Mouse (Mus musculus) NIH3T3 (cell line): ENCODE results near the gene Tuba4a.
A peak's percentile ranks its signal among the peaks of the same experiment; 100 is the strongest.

ENCODE experiments used
- DNase-seq: peaks from one replicate; pipeline ENCODE4 v3.0.0-alpha.2; 2012; ENCODE audit warnings: low read depth

The Tuba4a gene

DNA sequence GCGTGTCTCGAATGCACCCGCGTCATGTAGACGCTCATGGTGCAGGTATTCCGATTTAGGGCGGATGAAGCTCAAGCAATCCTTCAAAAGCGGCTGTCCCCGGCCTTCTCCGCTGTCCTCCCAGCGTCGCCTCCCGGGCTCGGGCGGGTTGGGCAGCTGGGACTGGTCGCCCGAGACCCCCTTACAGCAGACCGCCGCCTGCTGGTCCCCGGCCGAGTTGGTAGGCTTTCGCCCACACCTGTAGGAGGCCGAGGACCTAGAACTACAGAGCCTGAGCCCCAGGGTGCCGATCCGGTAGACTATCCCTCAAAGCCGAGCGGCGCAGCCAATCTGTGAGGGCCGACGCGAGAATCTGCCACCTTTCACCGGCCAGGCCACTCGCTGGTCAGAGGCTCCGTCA, at the start of gene Tuba4a:
Gene Tuba4a (minus strand): TSS at position 335 of the 400 bp plus-strand sequence.
- DNase-seq = no peak

DNA sequence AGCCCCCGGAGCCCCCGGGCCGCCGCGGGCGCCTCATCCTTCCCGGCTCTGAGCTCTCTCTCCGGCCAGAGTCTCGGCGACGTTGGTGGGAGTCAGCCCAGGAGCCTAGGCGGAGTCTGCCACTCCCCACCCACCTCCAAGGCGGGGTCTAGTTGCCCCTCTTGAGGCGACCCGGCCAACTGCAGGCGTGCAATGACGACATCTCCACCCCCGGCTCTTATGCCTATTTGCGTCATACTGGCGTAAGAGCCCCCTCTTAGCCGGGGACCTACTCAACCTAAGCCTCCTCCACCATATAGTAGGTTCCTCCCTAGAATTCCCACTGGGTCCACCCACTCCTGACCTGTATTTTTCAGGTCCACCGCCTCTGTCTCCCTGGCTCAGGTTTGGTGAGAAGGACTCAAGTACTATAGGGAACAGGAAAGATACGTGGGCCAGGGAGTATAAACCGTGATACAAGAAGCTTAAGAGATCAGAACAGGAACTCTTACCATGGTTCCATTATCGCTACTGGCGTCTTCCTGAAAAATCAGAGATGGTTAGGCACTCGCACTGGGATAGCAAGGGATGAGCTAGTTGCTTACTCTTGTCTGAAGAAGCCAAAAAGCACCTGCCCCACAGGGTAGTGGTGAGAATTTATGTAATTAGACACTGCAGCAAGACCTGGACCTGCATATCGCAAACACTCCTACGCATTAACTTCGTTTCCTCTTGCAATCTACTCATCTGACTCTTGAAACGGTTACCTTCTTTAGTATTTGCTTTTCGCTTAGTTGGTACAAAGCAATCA, 44.6 kb upstream of the Tuba4a start, which contains the start of gene Ptprn:
Gene Ptprn (minus strand): TSS at position 412 of the 790 bp plus-strand sequence.
- peak; percentile 83 for DNase-seq

DNA sequence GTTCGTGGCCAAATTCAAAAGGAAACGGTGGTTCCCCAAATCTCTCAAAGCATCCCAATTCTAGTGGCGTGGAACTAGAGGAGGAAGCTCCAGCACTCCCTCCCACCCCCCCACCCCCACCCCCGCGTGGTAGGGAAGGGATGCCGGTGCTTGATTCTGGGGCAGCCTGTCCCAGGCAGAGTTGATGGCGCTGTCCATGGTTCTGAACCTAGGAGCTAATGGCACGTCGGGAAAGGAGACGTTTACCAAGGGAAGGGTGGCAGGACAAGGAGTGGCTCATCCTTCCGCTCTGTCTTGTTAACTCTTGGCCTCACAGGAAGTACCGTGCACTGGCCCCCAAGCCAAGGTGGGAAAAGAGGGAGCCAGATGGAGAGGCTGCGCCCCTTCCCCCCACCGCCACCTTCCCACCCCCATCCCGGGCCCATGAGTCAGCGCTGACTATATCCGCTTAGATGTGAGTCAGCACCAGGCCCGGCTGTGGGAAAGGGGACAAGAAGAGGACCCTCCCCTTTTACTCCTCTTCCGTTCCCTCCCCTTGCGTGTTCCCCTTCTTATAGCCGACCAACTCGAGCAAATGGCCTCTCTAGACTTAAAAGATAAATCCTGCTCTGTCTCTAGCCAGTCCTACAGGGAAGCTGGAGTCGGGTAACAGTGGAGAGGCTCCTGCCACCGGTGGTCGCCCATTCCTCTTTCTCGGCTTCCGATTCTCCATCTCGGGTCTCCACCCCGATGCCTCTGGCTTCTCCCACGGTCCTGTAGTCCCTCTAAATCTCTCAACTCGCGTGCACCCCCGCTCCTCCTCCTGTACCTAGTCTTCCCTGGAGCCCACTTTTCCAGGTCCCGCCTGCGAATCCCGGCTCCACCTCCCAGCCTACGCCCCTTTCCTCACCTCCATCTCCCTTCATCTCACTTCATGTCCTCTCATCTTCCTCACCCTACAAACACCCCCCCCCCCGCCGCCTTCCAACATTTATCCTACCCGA, 43.6 kb upstream of the Tuba4a start:
- DNase-seq = peak; percentile 95

DNA sequence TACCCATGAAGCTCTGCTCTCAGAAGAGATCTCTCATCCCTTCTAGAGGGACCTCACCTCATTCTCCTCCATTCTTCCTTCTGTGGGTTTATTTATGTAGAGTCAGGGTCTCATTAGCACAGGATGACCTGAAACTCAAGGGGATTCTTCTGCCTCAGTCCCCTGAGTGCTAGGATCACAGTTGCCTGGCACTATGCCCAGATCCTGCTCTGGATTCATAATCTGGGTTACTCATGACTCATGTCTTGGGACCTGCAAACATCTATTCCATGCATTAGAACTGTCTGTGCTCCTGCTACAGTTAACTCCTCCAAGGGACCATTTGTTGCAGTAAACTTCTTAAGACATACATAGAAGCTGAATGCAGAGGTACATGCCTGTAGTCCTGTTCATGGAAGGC, 41.6 kb upstream of the Tuba4a start:
- DNase-seq = peak; percentile 64

DNA sequence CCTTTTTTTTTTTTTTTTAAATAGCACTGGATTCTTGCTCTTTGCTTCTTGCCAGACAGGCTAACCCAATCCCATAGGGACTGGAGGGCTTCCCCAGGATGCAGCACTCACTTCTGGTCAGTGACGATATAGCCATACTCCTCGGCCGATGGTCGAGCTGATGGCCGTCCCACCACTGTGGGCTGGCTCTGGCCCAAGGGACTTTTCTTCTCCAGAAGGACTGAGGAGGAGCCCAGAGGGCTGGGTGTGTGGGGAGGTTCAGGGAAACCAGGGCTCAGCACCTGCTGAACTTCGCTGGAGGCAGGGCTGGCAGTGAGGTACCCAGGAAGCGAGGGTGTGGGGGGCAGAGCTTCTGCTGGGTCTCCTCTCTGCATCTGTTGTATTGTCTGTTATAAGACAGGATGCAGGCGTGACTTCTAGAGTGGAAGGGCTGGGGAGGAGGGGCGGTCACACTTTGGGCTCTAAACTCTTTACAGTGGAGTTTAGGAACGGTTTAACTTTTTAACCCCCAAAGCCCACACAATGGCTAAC, 35.9 kb upstream of the Tuba4a start:
- DNase-seq = no peak

DNA sequence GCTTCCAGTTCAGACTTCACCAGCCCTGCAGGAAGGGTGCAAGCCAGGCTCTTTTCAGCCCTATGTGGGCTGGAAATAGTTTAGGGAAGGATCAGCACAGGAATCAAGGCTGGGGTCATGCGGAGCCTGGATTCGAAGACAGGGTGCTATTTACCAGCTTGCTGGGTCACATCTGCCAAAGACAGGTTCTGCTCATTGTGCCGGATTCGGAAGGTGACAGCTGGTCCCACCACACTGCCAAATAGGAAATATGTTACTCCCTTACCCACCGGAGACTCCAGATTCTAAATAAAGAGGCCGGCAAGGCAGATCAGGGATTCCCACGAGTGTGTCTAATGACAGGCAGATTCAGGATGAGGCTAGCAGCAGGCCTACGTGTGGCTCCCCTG, 35.0 kb upstream of the Tuba4a start:
- no peak for DNase-seq

DNA sequence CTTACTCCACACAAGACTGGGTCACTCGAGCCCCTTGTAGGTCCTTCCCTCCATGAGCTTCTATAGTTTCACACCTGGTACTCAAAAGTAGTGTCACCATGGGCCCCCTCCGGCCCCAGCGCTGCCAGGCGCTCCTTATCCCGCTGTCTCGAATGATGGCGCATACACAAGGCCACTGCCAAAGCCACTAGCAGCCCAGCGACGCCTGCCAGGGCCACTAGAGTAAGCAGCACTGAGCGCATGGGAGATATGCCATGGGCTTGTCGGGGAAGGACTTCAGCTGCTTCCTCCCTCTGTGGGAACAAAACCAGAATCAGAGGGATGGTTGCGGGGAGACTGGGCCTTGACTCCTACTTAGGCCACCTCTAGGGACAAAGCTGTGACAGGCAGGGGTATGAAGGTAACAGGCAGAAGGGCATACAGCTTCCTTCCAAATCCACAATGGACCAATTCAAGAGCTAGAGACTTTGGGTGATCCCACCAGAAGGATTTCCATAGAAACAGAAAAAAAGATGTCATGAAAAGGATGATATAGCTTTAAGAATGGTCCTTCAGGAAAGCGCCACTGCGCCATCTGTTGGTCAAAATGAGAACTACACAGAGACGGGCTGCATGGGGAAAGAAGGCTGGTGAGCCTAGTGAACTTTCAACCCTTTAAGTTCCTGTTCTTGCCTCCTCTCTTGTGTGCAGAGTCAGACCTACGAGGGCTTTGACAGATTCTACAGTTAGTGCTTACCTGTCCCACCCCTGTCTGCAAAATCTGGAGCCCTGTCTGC, 34.4 kb upstream of the Tuba4a start:
- peak; percentile 93 for DNase-seq

DNA sequence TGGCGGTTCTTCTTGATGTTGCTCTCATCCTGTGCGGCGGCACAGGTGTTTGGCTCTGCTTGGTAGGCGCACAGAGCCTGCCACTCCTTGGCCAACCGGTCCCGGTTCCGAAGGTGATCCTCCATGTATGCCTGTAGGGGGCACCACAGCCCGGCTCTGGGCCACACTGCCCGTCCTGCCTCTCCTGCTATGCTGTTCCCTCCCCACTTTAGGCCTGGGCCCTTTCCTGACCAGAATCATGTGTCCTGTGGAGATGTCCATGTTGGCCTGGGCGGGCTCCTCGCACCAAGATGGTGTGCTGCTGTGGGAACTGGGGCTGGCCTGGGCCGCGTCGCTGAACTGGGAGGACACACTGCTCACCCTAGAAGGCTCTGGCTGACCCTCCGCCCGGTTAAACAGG, 33.4 kb upstream of the Tuba4a start:
- DNase-seq = no peak

DNA sequence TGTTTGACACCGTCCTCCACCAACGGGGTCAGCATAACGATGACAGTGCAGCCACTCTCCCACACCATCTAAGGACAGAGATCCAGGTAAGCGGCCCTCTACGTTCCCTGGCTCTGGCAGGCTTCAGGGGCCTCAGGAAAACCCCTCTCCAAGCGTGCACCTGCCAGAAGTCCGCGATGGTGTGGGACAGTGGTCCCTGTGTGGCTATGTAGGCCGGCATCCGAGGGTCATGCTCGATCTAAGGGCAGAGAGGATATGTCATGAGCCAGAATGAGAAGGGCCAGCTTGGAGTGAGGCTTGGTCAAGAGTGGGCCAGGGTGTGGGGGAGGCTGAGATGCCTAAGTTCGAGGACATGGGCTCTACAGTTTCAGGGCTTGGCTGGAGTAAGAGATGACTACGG, 32.6 kb upstream of the Tuba4a start:
- no peak for DNase-seq

DNA sequence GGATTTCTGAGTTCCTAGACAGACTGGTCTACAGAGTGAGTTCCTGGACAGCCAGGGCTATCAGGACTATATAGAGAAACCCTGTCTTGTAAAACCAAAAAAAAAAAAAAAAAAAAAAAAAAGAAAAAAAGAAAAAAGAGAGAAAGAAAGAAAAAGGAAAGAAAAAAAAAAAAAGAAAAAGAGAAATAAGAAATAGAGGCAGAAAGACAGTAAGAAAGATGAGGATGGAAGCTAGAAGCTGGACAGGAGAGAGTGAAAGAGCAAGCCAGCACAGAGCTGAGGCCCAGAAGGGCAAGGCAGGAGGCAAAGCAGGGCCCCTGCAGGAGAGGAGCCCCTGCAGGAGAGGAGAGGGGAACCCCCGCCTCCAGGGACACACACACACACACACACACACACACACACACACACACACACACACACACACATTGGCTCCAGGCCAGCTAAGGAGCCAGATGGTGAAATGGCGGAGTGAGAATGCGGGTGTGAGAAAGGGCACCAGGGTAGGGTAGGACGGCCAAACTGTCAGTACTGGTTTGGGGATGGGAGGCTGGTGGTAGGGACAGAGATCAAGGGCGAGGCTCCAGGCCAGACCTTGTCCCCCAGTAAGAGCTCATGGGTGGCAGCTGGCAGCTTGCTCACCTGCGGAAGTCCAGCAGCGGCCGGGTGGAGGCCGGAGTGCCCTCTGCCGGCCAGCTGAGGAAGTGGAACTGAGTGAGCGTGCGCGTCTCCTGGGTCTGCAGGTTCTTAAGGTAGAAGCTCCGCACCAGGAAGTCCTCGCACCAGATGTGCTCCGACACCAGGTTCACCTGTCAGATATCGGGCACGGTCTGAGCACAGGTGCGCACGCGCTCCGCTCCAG, 31.7 kb upstream of the Tuba4a start:
- no peak for DNase-seq

DNA sequence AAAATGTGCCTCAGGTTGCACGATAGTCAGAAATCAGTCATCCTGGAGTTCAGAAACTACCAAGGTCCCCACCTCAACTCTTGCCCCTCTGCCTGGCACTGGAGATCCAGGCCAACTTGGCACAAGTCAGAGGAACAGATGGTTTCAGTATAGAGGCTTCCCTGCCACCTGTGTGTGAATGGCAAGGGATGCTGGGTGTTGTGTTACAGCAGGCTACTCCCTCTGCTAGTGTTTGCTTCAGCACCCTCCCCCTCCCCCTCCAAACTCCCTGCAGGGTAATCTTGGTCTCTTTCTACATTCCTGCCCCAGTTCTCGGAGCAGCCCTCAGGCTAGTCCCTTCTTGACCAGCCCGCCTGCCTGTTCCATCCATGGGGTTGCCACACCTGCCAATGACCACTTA, 30.8 kb upstream of the Tuba4a start:
- peak; percentile 48 for DNase-seq

DNA sequence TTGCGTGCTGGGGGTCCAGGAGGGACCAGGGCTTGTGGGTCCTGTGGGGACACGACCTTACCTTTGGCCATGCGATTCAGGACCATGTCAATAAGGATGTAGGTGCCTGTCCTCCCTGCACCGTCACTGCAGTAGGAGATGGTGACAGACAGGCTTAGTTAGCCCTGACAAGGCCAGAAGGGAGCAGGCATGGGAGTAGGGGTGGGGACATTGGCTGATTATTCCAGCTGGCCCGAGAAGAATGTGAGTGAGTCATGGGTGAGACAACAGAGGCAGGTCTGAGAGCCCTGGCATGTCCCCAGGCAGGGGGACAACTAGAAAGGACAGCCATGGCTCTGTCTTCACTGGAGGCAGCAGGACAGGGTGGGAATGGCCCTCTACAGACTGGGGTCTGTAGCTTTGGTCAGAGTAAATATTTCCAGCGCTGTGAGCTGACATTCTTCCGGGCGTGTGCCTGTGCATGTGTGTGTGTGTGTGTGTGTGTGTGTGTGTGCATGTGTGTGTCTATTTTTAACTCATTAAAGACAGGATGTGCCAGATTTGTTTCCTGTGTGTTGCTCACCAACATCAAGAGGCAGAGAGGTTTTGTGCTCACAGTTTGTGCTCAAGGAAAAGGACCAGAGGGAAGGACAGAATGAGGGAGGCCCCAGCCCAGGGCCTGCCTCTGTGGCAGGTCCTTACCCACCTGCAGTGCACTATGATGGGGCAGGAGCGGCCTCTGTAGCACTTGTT, 28.5 kb upstream of the Tuba4a start:
- DNase-seq = peak; percentile 76

DNA sequence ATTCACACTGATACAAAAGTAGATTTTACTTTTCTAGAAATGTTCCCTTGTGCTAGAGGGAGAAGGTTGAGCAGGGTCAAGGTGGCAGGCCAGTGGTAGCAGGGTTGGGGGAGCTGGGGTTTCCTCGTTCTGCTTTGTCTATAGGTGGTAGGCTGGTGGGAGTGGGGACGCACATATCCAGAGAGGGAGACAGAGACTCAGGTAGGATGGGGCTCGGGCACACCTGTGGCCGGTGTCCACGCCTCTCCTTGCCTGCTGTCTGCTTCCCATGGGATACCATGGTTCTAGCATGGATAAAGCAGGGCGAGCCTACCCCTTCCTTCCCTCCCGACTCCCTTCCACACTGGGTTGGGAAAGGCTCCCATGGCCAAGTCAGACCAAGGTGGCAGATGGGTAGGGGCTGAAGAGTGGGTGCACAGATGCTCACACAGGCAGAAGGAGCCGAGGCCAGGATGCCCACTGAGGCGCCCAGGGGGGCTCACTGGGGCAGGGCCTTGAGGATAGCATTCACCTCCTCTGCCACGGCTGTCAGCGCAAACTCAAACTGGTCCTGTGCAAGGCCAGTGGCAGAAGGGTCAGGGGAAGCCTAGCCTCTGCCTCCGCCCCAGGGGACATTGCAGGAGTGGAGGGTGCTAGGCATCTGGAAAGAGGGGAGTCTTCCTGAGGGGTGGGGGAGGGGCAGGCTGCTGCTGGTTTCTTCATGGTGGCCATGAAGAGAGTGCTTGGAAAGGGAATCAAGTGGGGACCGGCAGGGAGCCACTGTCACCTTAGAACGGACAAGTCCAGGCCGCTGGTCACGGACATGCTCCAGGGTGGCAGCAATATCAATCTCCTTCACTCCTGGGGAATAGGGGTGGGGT, 27.6 kb upstream of the Tuba4a start:
- no peak for DNase-seq

DNA sequence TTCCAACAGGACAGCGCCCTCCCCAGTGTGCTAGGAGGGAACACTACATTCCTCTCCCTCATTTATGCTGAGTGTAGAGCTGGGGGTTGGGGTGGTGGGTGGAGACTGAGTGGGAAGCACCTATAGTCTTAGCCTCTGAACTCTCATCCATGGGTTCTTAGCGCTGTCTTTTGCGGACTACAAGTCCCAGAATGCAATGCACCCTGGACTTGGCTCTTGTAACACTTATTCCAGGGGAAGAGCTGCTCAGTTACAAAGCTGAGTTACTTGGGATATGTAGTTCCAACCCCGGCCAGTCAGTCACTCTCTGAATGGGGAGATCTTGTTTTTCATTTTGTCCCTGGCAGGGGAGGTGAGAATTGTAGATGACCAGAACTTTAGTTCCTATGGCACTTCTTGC, 25.2 kb upstream of the Tuba4a start:
- DNase-seq = peak; percentile 61

DNA sequence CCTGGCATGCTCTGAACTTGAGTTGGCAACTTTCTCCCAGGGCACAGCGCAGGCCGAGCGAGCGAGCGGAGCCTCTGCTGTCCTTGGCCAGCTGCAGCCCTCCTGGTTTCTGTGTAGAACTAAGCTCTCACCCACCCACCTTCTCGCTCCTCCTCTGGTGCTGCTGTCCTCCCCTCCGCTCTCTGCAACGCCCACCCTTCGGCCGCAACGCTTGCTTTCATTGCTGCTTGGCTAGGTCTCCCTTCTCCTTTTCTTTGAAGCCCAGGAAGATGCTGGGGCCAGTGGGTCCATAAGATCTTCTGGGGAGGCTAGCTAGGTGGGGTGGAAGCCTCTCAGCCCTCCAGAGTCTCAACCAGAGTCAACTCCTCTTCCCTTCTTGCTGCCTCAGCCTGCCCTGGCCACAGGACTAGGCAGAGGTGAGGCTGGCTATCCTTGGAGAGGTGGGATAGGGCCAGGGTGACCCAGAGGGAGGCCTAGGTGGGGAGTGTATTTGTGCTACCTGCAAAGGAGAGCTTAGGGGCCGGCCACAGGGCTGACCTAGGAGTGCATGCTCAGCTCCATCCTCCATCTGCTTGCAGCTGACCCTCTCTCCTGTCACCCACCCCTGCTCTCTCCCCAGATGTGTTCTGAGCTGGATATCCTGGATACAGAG, 24.6 kb upstream of the Tuba4a start:
- no peak for DNase-seq

DNA sequence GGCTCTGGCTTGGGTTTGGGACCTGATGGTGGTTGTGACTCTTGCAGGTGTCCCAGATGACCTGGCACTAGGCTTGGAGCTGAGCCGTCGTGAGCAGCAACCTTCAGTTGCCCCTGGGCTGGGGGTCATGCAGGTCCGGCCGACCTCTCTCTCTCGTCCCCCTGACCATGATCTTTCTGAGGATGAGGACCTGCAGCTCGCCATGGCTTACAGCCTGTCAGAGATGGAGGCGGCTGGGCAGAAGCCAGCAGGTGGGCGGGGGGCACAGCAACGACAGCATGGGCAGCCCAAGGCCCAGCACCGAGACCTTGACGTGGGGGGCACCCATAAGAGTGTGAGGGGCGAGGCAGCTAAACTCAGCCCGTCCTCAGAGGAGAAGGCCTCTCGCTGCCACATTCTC, 23.7 kb upstream of the Tuba4a start:
- DNase-seq = no peak

DNA sequence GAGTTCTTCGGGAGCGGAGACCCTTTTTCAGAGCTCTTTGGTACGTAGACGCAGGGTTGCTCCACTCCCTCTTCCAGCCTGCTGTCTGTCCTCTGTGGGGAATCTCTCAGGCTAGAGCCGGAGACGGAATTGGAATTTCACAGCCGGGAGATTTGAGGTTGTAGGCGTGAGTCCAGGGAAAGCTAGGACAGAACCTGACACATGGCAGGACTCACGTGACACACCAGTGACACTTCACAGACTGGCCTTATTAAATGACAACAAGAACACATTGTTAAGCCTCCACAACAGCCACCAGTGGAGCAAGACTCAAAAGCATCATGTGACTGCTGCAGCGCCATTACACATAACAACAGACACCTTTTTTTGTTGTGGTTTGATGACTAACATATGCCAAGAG, 19.9 kb upstream of the Tuba4a start:
- no peak for DNase-seq

DNA sequence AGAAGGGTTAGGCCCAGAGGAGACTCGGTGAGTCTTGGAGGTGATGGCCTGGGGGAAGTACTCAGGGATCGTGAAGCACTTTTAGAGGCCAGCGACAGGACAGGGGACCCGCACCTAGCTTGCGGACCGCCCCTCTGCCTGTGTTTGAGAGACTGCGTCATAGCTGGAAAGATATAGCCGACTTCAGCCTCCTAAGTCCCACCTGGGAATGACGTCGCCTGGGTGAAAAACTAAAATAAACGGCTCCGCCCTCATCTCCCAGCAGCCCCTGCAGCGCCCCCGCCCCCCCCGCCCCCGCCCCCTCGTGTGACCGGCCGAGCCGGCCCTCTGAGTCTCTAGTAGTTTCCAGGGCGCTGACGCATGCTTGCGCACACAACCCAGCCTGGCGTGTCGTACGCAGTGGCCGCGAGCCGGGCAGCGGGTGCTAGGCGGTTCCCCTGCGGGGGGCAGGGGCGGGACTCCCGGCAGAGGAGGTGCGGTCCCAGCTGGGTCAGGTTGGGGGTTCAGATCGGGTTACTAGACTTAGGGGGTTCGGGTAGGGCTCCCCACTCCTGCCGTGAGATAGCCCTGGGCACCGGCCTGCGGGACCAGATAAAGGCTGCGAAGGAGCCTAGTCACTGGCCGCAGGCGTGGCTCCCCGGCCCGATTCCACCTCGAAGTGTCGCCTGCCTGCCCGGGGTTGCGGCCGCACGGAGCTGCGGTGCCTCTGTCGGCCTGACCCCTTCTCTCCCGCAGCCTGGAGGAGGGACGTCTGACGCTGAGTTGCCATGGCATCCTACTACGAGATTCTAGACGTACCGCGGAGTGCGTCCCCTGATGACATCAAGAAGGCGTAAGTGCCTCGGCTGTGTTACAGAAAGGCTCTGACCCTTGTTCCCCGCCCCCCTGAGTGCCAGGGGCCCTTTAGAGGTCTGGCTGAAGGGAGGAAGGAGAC, 16.7 kb upstream of the Tuba4a start, which contains the start of gene Dnajb2:
Gene Dnajb2 (plus strand): TSS at position 290 of the 934 bp plus-strand sequence.
- peak; percentile 94 for DNase-seq
